Mouse (Mus musculus): ENCODE data around the gene Crybb1. TPM values are rescaled to one million over a fixed set of nuclear protein-coding genes. Genes with fewer than 3 reads are reported as not detected.

Gene Crybb1
- polyA plus RNA-seq, 1 experiment = not detected

DNA sequence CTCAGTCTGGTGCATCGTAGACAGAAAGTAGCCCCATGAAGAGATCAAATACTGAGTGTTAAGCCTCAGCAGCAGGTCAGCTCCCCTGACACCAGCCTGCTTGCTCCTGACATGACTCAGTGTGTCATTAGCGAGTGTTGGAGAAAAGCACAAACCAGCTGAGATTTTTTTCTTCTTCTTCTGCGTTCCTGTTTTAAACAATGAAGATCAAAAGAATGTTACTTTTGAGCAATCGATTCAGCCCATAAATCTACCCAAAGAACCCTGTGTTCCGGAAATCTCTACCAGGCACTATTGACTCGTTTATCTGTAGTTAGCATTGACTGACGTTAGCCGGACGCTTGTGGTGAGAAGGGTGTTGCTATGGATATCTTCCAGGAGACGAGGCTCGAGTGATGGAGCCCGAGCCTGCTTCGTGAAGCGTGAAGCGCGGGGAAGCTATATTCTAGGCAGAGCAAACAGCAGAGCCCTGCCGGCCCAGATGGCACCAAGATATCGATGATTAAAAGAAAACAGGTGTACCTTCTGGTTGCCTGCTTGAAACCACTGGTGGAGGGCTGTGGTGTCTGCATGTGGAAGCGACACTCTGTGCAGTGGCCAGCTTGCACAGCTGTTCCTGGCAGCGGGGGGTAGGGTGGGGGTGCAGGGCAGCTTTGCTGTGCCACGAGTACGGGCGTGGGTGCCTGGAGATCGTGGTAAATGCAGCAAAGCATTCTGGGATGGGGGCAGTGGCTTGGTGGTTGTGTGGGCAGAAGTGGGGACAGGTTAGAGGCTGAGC, 15.3 kb downstream of the Crybb1 start:
- H3K36me3 ChIP-seq (ENCODE audit: control insufficient read depth) = no peaks in the 10 kb centered on the region
- TF ChIP-seq GATA1 (IDR thresholded peaks at IDR 0.05; ENCODE audit: low read length) = no peak
- TF ChIP-seq TAL1 (IDR thresholded peaks at IDR 0.05; ENCODE audit: low read length) = no peak
- no peak overlapping the region for H3K4me3 ChIP-seq (replicated peaks)
- no peaks in the 10 kb centered on the region for H3K9me3 ChIP-seq (ENCODE audit: control insufficient read depth, low read length)
- H3K4me1 ChIP-seq (ENCODE audit: control insufficient read depth) = peaks cover 28% of the 10 kb centered on the region
- peaks cover 39% of the 10 kb centered on the region for H3K27me3 ChIP-seq (ENCODE audit: control insufficient read depth)

- no peaks in the 10 kb centered on the region for H3K9me3 ChIP-seq (ENCODE audit: control insufficient read depth, low read length)
- no peak for TF ChIP-seq GATA1 (IDR thresholded peaks at IDR 0.05; ENCODE audit: low read length)
- TF ChIP-seq TAL1 (IDR thresholded peaks at IDR 0.05; ENCODE audit: low read length) = no peak
- peaks cover 41% of the 10 kb centered on the region for H3K4me1 ChIP-seq (ENCODE audit: control insufficient read depth)
- peaks cover 35% of the 10 kb centered on the region for H3K27me3 ChIP-seq (ENCODE audit: control insufficient read depth)
- no peak overlapping the region for H3K4me3 ChIP-seq (replicated peaks)
- H3K36me3 ChIP-seq (ENCODE audit: control insufficient read depth) = no peaks in the 10 kb centered on the region
Measured at GRCm38 (mm10) chr5:112272934-112273333, 17.3 kb downstream of the Crybb1 start.

GRCm38 (mm10) chr5:112273746-112274463, 18.3 kb downstream of the Crybb1 start:
- H3K4me1 ChIP-seq (ENCODE audit: control insufficient read depth) = peaks cover 46% of the 10 kb centered on the region
- TF ChIP-seq TAL1 (IDR thresholded peaks at IDR 0.05; ENCODE audit: low read length) (no peak), GATA1 (IDR thresholded peaks at IDR 0.05; ENCODE audit: low read length) (no peak)
- H3K36me3 ChIP-seq (ENCODE audit: control insufficient read depth) = no peaks in the 10 kb centered on the region; the same call in 1 of the 2 replicates
- H3K27me3 ChIP-seq (ENCODE audit: control insufficient read depth) = peaks cover 25% of the 10 kb centered on the region
- H3K4me3 ChIP-seq (replicated peaks) = no peak overlapping the region
- no peaks in the 10 kb centered on the region for H3K9me3 ChIP-seq (ENCODE audit: control insufficient read depth, low read length)

- H3K4me3 ChIP-seq (replicated peaks) = peak overlapping the region; percentile 85
Measured at GRCm38 (mm10) chr5:112275021-112275804, 19.6 kb downstream of the Crybb1 start.

GRCm38 (mm10) chr5:112276267-112276873, 20.8 kb downstream of the Crybb1 start, which contains the start of gene Tpst2:
Gene Tpst2 (plus strand): TSS chr5:112276691.
- H3K27me3 ChIP-seq (ENCODE audit: control insufficient read depth) = peaks cover 2% of the 10 kb centered on the region
- no peaks in the 10 kb centered on the region for H3K9me3 ChIP-seq (ENCODE audit: control insufficient read depth, low read length)
- no peak for TF ChIP-seq GATA1 (IDR thresholded peaks at IDR 0.05; ENCODE audit: low read length)
- TF ChIP-seq TAL1 (IDR thresholded peaks at IDR 0.05; ENCODE audit: low read length) = no peak
- peak within 1 kb of the TSS; percentile 85 for H3K4me3 ChIP-seq (replicated peaks)
- H3K36me3 ChIP-seq (ENCODE audit: control insufficient read depth) = no peaks in the 10 kb centered on the region; the same call in none of the 2 replicates
- peaks cover 65% of the 10 kb centered on the region for H3K4me1 ChIP-seq (ENCODE audit: control insufficient read depth)

More at GRCm38 (mm10) chr5:112275021-112275804, 19.6 kb downstream of the Crybb1 start:
- Histone ChIP-seq H3K36me3 (ENCODE audit: control insufficient read depth) (no peaks in the 10 kb centered on the region; the same call in none of the 2 replicates), H3K9me3 (ENCODE audit: control insufficient read depth, low read length) (no peaks in the 10 kb centered on the region), H3K27me3 (ENCODE audit: control insufficient read depth) (peaks cover 14% of the 10 kb centered on the region), H3K4me1 (ENCODE audit: control insufficient read depth) (peaks cover 59% of the 10 kb centered on the region)
- no peak for TF ChIP-seq TAL1 (IDR thresholded peaks at IDR 0.05; ENCODE audit: low read length)
- TF ChIP-seq GATA1 (IDR thresholded peaks at IDR 0.05; ENCODE audit: low read length) = no peak

GRCm38 (mm10) chr5:112276907-112277348, 21.3 kb downstream of the Crybb1 start:
- Histone ChIP-seq H3K4me3 (replicated peaks) (peak overlapping the region; percentile 85), H3K9me3 (ENCODE audit: control insufficient read depth, low read length) (no peaks in the 10 kb centered on the region), H3K4me1 (ENCODE audit: control insufficient read depth) (peaks cover 67% of the 10 kb centered on the region), H3K36me3 (ENCODE audit: control insufficient read depth) (no peaks in the 10 kb centered on the region; the same call in none of the 2 replicates), H3K27me3 (ENCODE audit: control insufficient read depth) (no peaks in the 10 kb centered on the region)
- TF ChIP-seq TAL1 (IDR thresholded peaks at IDR 0.05; ENCODE audit: low read length) (no peak), GATA1 (IDR thresholded peaks at IDR 0.05; ENCODE audit: low read length) (no peak)

DNA sequence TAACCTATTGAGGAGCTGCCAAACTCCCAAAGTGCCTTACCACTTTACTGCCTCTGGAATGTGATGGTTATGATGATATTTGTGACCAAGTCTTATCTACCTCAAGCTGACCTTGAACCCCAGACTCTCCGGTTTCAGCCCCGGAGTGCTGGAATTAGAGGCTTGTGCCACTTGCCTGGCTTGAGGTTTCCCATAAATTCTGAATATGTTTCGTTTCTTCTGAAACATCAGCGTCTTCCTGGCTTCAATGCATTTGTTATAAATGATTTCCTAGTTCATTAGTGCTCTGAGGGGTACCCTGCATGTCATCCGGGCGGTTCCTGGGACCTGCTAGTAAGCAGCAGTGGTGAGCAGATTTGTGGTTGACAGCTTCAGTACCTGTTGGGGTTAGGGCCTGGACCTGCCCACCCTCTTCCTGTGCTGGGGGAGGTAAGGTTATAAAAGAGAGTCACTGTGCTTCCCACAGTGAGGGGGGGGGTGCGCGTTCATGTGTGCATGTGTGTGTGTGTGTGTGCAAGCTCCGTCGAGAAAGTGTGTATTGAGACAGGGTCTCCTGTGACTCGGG, 22.4 kb downstream of the Crybb1 start:
- Histone ChIP-seq H3K4me1 (ENCODE audit: control insufficient read depth) (peaks cover 74% of the 10 kb centered on the region), H3K27me3 (ENCODE audit: control insufficient read depth) (no peaks in the 10 kb centered on the region), H3K9me3 (ENCODE audit: control insufficient read depth, low read length) (no peaks in the 10 kb centered on the region), H3K36me3 (ENCODE audit: control insufficient read depth) (no peaks in the 10 kb centered on the region; the same call in none of the 2 replicates), H3K4me3 (replicated peaks) (peak overlapping the region; percentile 85)
- no peak for TF ChIP-seq TAL1 (IDR thresholded peaks at IDR 0.05; ENCODE audit: low read length)
- no peak for TF ChIP-seq GATA1 (IDR thresholded peaks at IDR 0.05; ENCODE audit: low read length)

Data from erythroblast, embryonic 14.5 days (primary cell).